Mouse (Mus musculus) neutrophil, adult 5-6 weeks (primary cell): ENCODE results near the gene Slc43a3. TPM values are rescaled to one million over a fixed set of nuclear protein-coding genes. Genes with fewer than 3 reads are reported as not detected.
A peak's percentile ranks its signal among the peaks of the same experiment; 100 is the strongest.
"Not testable (repeated sequence)": the region's sequence is repeated elsewhere in the genome, so short reads cannot be mapped to it uniquely, and the experiment has no call there.

Experiments used
- ATAC-seq: fragments of 151-379, 151-347 bp; 2 replicates; pipeline ENCODE4 v1.8.0; 2017; ENCODE audit warnings: mild to moderate bottlenecking, moderate TSS enrichment; ENCODE audit not compliant: insufficient number of reproducible peaks, poor library complexity, low FRiP score, severe bottlenecking; ENCODE audit errors: extremely low read depth
- total RNA-seq: library from RNA; stranded (forward); fragments of 200-1000 nt; gene quantifications from 2 replicates; pipeline ENCODE4 v1.2.3, GENCODE M21; 2017

Slc43a3 gene
- total RNA-seq: 2.7 and 2.9 TPM in 2 replicates

DNA sequence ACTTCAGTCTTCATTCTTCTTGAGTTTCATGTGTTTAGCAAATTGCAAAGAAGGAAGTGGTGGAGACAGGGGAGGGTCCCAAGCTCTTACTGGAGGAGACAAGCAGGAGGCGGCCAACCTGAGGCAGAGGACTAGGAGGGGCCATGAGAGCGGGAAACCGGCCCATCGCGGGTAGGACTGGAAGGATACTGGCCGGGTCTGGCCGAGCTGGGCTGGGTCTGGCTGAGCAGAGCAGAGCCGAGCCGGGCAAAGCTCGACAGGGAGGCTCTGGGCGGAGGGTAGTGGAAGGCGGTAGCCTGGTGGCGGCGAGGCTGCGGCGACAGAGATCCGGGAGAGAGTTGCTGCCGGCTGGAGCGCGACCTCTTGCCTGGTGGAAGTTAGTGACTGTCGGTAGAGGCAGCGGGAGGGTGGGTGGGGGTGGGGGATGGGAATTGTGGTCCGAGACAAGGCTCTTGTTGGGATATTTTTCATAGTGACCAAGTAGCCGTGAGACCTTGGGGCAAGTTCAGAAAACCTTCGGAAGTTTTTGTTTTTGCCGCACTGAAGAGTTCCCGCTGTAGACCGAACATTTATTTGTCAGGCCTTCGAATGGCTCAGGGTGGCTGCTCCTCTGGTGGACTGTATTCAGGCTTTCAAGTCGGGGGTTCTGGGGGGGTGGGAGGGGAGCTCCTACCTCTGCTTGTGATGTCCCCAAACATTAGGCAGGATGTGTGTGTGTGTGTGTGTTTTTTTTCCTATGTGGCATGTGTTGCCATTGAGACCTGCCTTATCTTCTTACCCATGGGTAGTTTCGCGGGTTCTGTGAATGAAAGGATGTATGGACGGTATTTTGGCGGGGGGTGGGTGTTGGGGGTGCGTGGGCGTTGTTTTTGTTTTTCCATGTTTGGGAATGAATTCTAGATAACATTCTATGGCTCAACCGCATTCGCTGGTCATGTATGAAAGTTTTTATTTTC is at the start of gene Slc43a3:
Gene Slc43a3 (plus strand): TSS at position 106 of the 956 bp plus-strand sequence.
- ATAC-seq: peak; percentile 57

DNA sequence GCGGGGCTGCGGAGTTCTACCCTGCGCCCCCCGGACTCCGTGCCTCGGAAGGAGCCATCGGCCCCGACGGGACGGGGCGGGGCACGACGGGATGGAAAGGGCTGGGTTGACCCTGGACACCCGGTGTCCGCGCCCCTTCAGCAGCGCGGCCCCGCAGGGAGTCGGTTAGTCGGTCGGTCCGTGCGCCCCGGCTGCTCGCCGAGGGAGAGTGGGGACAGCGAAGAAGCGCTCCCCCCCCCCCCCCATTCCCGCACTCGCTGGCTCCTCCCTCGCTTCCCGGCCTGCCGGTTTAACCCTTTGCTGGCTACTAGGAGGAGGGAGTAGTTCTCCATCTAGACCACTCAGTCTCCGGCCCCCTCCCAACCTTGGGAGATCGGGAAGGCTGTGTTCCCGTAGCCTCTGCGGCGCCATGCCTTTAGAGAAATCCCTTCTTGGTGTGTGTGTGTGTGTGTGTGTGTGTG is 49.5 kb upstream of the Slc43a3 start:
- no peak for ATAC-seq

DNA sequence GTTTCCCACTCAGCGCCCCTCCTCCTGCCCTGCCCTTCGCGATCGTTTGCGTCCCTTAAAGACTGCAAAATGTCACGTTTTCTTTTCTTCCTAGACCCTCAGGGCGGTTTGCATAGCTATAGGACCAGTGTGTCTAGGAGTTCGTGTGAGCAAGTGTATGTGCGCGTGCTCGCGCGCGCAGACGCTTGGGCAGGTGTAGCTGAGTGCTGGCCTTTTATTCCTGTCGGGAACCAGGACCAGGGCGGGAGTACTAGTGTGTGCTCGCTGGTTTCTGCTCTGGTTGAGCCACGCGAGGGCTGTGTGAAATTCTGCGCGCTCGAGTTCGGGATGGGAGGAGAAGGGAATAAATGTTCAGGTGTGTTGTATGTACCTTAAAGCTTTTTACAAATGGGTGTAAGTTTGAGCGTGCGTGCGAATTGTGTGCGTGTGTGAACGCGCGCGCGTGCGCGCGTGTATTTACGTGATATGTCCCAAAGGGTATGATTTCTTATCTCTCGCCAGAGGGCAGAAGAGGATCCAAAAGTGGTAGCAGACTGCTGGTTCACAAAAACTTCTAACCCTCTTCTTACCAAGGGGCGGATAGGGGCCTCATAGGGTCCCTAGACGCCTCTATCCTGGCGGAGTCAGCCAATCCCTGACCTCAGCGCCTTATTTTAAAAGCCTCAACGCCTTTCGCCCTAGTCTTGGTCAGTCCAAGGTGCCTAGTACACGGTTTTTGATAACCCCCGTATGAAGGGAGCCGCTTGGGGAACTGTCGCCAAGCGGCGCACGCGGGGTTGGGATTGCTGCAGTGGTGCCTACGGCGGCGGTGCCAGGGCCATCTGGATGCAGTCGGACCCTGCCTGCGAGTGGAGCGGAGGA is 48.7 kb upstream of the Slc43a3 start:
- ATAC-seq: no peak

DNA sequence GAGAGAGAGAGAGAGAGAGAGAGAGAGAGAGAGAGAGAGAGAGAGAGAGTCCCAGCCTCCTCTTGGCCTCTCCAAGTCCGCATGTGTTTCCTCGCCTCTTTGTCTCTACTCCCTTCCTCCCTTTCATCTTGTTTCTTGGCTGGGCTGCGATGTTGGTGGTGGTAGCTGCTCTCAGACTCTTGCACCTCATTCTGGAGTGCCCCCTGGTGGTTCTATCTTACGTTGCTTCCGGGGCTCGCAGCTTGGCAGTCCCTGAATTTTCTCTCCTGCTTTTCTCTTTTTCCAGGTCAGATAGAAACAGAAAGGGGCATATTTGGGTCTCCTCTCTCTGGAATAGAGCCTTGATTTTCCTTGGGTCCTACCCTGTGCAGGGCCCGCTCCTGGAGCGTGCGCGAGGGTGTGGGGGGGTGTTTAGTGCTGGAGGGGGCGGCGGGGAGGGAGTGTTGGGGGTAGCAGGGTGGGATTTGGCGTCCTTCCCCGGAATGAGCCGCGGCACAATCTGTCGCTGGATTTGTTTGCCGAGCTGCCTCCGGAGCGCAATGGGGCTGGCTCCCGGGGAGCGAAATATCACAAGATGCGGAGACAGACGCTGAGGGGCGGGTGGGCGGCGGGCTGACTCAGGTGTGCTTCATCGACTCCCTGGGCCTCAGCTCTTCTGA is 47.6 kb upstream of the Slc43a3 start:
- ATAC-seq: peak; percentile 50; the same call in 1 of the 2 replicates

DNA sequence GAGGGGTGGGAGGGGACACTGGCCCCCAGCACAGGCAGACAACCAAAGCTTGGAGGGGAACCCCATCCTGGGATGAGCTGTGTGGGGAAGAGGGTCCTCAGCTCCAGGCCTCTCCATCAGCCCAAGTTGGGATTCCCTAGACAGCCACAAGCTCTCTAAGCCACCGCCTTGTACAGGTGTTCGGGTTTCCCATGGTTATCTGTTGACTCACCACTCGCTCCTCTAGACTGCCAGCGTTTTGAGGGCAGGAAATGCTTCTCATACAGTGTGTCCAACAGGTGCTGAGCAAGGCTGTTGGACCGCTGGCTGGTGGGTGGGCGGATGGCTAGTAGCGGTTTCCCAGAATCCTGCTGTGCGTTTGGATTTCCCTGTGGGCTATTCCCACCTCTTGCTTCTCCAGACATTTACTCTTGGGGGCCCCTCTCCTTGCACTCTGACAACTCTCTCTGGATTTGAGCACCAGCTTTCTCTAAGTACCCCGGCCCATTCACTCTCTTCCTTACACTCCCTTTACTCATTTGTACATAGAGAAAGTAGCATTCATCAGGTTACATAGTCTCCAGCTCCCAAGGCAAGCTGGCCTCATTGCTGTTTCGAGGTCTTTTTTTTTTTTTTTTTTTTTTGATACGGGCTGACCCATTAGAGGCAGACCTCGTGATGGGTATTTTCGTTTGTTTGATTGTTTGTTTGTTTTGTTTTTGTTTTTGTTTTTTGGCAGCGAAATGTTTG is 46.9 kb upstream of the Slc43a3 start:
- no peak for ATAC-seq

DNA sequence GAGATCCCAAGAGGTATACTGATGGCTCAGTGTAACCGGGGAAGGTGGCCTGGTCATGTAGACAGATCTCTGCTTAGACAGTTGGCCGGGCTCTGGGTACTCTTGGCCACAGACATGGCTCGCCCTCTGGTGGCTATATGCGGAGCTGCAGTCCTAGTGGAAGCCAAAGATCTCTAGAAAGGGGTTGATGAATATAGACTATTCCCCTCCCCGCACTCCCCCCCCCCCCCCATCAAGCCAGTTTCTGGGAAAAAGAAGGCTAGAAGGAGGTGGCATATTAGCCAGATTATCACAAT is 46.4 kb upstream of the Slc43a3 start:
- peak; percentile 76 for ATAC-seq

DNA sequence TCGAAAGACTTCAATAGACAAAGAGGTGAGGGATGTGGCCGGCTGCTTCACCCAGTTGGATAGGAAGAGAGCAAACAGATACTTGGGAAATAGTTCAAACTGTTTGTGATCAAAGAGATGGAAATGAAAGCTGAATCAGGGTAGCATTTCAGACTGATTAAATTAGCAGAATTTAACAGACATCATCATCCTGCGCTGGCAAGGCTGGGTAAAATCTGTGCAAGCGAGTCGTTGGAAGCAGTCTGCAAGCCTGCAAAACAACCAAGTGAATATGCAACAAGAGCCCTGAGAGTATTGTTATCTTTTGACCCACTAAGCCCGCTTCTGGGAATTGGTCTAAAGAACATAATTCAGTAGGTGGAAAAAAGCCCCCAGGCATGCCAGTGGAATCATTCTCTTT is 43.0 kb upstream of the Slc43a3 start:
- no peak for ATAC-seq

DNA sequence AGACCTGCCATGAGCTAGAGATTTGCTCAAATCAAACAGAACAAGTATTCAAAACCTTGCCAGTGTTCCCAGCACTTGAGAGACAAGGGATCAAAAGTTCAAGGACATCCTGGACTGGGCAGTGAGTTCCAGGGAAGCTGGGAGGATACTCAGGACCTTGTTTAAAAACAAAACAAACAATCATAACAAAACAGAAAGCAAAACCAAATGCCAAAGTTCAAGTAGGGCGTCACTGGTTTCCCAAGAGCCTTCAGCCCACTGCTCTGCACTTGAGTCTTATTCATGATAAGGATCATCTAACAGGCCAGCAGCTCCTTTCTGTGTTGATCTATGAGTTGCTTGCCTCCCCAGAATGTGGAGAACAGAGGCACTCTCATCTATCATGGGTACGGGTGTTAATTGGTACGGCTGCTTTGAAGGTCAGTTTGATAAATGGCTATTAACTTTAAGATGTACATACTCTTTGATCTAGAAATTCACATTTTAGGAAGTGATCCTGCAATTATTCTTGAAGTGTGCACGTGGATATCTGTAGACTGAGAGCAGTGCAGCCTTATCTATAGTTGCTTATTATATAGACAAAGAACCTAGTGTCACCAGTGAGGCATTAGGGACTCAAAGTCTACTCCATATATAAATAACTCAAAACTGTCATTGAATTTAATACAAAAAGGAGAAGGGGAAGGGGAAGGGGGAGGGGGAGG is 40.7 kb upstream of the Slc43a3 start:
- no peak for ATAC-seq

DNA sequence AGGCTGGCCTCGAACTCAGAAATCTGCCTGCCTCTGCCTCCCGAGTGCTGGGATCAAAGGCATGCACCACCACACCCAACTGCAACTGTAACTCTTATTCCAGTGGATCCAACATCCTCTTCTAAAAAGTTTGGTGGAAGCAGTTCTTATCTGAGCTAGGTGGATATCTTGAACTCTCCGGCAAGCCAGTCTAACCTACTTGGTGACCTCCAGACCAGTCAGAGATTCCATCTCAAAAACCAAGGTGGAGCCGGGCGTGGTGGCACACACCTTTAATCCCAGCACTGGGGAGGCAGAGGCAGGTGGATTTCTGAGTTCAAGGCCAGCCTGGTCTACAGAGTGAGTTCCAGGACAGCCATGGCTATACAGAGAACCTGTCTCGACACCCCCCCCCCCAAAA is 39.7 kb upstream of the Slc43a3 start:
- ATAC-seq: not testable (repeated sequence)

DNA sequence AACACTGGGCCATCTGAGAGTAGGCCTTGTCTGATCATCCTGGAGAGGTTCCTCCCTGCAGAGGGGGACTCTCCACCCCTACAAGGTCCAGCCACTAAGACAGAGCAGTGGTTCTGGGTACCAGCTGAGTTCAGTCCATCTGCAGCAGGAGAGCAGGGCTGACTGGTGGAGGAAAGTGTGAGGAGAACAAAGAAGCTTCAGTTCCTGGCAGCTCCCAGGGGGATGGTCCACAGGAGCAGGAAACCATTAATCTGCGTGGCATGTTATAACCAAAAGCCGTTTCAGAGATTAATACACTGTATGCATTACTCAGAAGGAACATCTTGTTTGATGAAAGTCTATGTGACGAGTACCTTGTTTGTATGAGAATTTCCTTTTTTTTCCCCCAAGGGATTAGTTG is 23.7 kb upstream of the Slc43a3 start:
- no peak for ATAC-seq

DNA sequence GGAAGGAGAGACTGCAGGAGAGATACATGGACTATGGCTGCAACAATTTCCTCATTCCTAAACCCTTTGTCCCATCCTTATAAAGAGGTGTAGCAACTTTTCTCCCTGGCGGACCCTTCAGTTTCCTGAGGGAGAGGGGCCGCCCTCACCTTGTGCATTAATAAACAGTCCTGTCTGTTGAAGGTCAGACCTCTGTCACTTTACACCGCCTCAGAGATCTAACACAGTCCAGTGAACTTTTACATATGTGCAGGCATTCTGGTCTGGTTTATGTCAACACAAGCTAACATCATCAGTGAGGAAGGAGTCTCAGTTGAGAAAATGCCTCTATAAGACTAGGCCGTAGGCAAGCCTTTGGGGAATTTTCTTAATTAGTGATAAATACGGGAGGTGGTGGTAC is 22.5 kb upstream of the Slc43a3 start:
- no peak for ATAC-seq

DNA sequence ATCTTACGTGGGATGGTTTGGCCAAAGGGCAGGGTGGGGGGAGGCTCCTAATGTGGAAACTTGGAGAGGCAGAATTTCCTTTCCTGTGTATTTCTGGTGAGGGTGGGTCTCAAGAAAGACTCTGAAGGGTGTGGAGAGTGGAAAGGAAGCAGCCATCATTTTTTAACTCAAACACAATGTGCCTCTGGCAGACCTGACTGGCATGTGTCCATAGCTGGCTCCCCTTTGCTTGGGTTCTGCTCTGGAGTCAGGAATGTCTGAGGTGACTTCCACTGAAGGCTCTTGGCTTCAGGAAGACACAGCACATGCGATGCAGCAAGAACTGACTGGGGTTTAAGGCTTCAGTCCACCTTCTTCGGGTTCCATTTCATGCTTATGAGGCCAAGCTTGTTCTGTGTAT is 21.0 kb upstream of the Slc43a3 start:
- no peak for ATAC-seq

DNA sequence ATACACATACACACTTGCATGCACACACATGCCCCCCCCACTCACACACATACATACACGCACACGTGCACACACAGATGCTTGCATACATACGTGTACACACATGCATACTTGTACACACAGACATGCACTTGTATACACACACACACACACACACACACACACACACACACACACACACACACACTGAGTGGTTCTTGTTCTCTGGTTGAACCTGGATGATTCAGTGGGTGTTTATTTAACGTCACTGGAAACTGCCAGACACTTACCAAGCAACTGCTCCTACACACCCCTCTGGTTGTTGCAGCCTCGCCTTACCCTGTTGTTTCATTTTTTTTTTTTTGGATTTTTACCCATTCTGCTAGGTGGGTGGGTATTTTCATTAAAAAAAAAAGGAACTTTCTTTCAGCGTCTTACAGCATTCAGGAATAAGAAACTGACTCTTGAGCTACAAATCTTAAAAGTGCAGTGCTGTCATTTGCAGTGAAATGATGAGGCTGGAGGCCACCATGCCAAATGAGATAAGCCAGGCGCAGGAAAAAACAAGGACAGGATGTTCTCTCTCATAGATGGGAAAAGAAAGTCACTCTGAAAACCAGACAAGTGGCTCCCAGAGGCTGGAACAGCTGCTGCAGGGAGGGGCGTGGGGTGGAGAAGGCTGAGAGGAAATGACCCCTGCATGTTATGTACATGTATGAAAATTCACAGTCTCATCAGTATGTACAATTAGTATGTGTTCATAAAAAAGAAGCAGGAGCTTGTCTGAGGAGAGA is 19.6 kb upstream of the Slc43a3 start:
- no peak for ATAC-seq

DNA sequence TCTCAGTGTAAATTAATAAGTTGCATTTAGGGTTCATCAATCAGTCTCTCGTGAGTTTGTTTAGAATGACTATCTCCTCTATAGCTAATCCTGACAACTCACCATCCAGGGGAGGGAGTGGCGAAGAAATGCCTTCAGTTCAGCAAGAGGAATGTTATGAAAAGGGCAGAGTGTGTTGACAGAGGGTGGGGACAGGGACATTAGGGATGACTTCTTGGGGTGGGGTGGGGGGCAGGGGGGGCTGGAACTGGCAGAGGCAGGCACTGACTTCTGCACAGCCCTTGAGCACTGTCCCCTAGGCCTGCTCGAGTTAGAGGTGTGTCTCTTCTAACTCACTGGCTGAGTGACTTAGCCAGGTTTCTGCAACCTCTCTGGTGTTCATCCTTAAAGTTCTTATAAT is 18.2 kb upstream of the Slc43a3 start:
- ATAC-seq: no peak

DNA sequence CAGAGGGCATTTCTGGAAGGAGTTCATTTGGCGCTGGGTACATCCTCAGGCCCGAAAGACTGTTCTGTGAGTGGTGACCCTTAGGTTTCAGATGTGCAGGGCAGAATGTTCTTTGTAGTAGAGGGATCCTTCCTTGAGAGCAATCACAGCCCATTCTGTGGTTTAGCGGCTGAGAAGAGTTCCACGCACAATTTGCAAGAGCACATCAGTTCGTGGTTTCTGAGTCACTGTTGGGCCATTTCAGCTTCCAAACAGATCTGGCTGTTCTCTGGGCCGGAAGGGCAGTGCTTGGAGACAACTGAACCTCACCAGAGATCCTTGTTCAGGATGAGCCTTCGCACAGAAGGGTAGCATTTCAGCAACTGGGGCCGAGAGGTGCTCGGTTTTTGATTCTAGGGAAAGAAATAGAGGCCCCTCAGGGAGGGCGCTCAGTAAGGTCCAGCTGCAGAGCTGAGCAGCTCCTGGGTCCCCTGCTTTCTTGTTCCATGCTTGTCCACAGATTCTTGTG is 16.7 kb upstream of the Slc43a3 start:
- ATAC-seq: no peak

DNA sequence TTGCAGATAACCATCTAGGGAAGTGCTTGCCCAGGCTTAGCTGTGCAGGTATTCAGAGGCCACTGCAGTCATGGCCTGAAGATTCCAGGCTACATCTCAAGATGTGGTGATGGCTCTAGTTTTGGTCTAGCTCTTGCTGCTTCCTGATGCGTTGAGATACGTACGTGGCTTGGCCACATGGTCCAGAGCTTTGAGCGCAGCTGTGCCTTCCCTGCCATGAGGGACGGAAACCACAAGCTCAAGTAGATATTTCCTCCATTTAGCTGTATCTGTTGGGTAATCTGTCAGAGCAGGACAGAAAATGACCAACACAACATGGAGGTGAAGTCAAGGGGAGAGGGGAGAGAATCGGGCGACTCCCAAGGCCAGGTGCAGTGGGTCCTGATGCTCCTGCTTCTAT is 6.2 kb upstream of the Slc43a3 start:
- ATAC-seq: no peak

DNA sequence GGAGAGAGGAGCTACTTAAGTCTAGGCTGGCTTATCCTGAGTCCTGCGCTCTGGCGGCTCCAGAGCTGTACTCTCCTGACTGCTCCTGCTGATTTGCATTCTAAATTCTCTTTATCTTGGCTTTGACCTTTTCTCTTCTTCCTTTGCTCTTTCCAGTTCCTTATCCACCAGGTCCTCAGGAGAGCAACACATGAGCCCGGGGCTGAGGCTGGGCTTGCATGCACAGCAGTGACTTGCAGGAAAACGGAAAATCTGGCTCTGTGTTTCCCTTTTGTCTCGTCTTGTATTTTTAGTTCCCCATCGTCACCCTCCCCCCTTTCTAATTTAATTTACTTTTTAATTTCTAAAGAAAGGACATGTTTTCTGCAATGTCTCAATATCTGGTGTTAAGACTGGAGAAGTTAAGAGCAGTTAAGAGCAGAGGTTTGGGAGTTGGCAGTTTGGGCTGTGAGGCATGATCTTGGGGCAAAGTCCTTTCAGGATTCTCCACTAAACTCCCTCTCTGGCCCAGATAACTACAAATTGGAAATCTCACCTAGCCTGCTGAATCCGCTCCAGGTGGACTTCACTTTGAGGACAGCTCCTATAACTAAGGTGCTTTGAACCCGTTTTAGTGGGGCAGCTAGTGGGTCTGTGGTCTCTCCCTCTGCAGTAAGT is 2.3 kb upstream of the Slc43a3 start:
- ATAC-seq: no peak
